Mouse (Mus musculus): ENCODE measurements around the gene Sept9. TPM values are rescaled to one million over a fixed set of nuclear protein-coding genes. Genes with fewer than 3 reads are reported as not detected.
A peak's percentile ranks its signal among the peaks of the same experiment; 100 is the strongest.

The Sept9 gene
- polyA plus RNA-seq, 1 experiment from 2014 or later = 139 TPM

GRCm38 (mm10) chr11:117390774-117391534 lies 191.5 kb downstream of the Sept9 start:
- H3K9me3 ChIP-seq (ENCODE audit: control insufficient read depth, low read length) = no peaks in the 10 kb centered on the region
- peaks cover 14% of the 10 kb centered on the region for H3K4me1 ChIP-seq (replicated peaks; ENCODE audit: control insufficient read depth, insufficient read depth, low read length)
- WGBS = 27% methylated on average over 7 of the region's 7 CpGs
- no peak overlapping the region for H3K4me2 ChIP-seq (ENCODE audit: low read depth, low read length)
- no peak overlapping the region for H3K9ac ChIP-seq (ENCODE audit: low read length)
- ATAC-seq (ENCODE audit: low read depth) = no peak
- no peak overlapping the region for H3K4me3 ChIP-seq (ENCODE audit: low read length)
- H3K27ac ChIP-seq (ENCODE audit: low read length) = no peak overlapping the region
- no peaks in the 10 kb centered on the region for H3K36me3 ChIP-seq (ENCODE audit: control insufficient read depth, insufficient read depth, low read length)
- H3K27me3 ChIP-seq (ENCODE audit: control insufficient read depth, insufficient read depth, low read depth, low read length) = peaks cover 26% of the 10 kb centered on the region

- H3K9me3 ChIP-seq (ENCODE audit: control insufficient read depth, low read length) = no peaks in the 10 kb centered on the region
- no peak overlapping the region for H3K9ac ChIP-seq (ENCODE audit: low read length)
- no peak overlapping the region for H3K4me2 ChIP-seq (ENCODE audit: low read depth, low read length)
- H3K27me3 ChIP-seq (ENCODE audit: control insufficient read depth, insufficient read depth, low read depth, low read length) = peaks cover 21% of the 10 kb centered on the region
- H3K27ac ChIP-seq (ENCODE audit: low read length) = no peak overlapping the region
- no peak overlapping the region for H3K4me3 ChIP-seq (ENCODE audit: low read length)
- 80% methylated on average over 2 of the region's 2 CpGs for WGBS
- H3K36me3 ChIP-seq (ENCODE audit: control insufficient read depth, insufficient read depth, low read length) = no peaks in the 10 kb centered on the region
- H3K4me1 ChIP-seq (replicated peaks; ENCODE audit: control insufficient read depth, insufficient read depth, low read length) = peaks cover 14% of the 10 kb centered on the region
- no peak for ATAC-seq (ENCODE audit: low read depth)
Measured at GRCm38 (mm10) chr11:117392251-117392650, 192.8 kb downstream of the Sept9 start.

GRCm38 (mm10) chr11:117393715-117394114 lies 194.3 kb downstream of the Sept9 start:
- no peaks in the 10 kb centered on the region for H3K36me3 ChIP-seq (ENCODE audit: control insufficient read depth, insufficient read depth, low read length)
- peaks cover 25% of the 10 kb centered on the region for H3K27me3 ChIP-seq (ENCODE audit: control insufficient read depth, insufficient read depth, low read depth, low read length)
- H3K27ac ChIP-seq (ENCODE audit: low read length) = no peak overlapping the region
- WGBS = 61% methylated on average over 4 of the region's 4 CpGs
- H3K9ac ChIP-seq (ENCODE audit: low read length) = no peak overlapping the region
- ATAC-seq (ENCODE audit: low read depth) = no peak
- peaks cover 14% of the 10 kb centered on the region for H3K4me1 ChIP-seq (replicated peaks; ENCODE audit: control insufficient read depth, insufficient read depth, low read length)
- no peak overlapping the region for H3K4me3 ChIP-seq (ENCODE audit: low read length)
- H3K9me3 ChIP-seq (ENCODE audit: control insufficient read depth, low read length) = no peaks in the 10 kb centered on the region
- H3K4me2 ChIP-seq (ENCODE audit: low read depth, low read length) = no peak overlapping the region

GRCm38 (mm10) chr11:117394230-117395137 lies 195.0 kb downstream of the Sept9 start:
- Histone ChIP-seq H3K4me3 (ENCODE audit: low read length) (peak overlapping the region; percentile 13; the same call in 1 of the 2 replicates), H3K4me1 (replicated peaks; ENCODE audit: control insufficient read depth, insufficient read depth, low read length) (peaks cover 14% of the 10 kb centered on the region), H3K27ac (ENCODE audit: low read length) (no peak overlapping the region), H3K9ac (ENCODE audit: low read length) (0 out of 2 replicates have a peak overlapping the region, but pooled peaks have one; percentile 0), H3K36me3 (ENCODE audit: control insufficient read depth, insufficient read depth, low read length) (no peaks in the 10 kb centered on the region), H3K4me2 (ENCODE audit: low read depth, low read length) (peak overlapping the region; percentile 22; the same call in 1 of the 2 replicates), H3K9me3 (ENCODE audit: control insufficient read depth, low read length) (no peaks in the 10 kb centered on the region), H3K27me3 (ENCODE audit: control insufficient read depth, insufficient read depth, low read depth, low read length) (peaks cover 28% of the 10 kb centered on the region)
- no peak for ATAC-seq (ENCODE audit: low read depth)
- WGBS = 1% methylated on average over 34 of the region's 34 CpGs

GRCm38 (mm10) chr11:117395228-117395627 lies 195.8 kb downstream of the Sept9 start:
- H3K4me2 ChIP-seq (ENCODE audit: low read depth, low read length) = no peak overlapping the region

GRCm38 (mm10) chr11:117396929-117397328 lies 197.5 kb downstream of the Sept9 start:
- H3K4me3 ChIP-seq (ENCODE audit: low read length) = no peak overlapping the region
- peaks cover 12% of the 10 kb centered on the region for H3K4me1 ChIP-seq (replicated peaks; ENCODE audit: control insufficient read depth, insufficient read depth, low read length)
- no peak overlapping the region for H3K27ac ChIP-seq (ENCODE audit: low read length)
- H3K27me3 ChIP-seq (ENCODE audit: control insufficient read depth, insufficient read depth, low read depth, low read length) = peaks cover 30% of the 10 kb centered on the region
- H3K4me2 ChIP-seq (ENCODE audit: low read depth, low read length) = no peak overlapping the region
- H3K9me3 ChIP-seq (ENCODE audit: control insufficient read depth, low read length) = no peaks in the 10 kb centered on the region
- no peak for ATAC-seq (ENCODE audit: low read depth)
- H3K9ac ChIP-seq (ENCODE audit: low read length) = no peak overlapping the region
- 73% methylated on average over 3 of the region's 3 CpGs for WGBS
- no peaks in the 10 kb centered on the region for H3K36me3 ChIP-seq (ENCODE audit: control insufficient read depth, insufficient read depth, low read length)

More at GRCm38 (mm10) chr11:117395228-117395627, 195.8 kb downstream of the Sept9 start:
- H3K9me3 ChIP-seq (ENCODE audit: control insufficient read depth, low read length) = no peaks in the 10 kb centered on the region
- no peak overlapping the region for H3K27ac ChIP-seq (ENCODE audit: low read length)
- H3K4me1 ChIP-seq (replicated peaks; ENCODE audit: control insufficient read depth, insufficient read depth, low read length) = peaks cover 12% of the 10 kb centered on the region
- WGBS = 5% methylated on average over 9 of the region's 9 CpGs
- H3K9ac ChIP-seq (ENCODE audit: low read length) = 0 out of 2 replicates have a peak overlapping the region, but pooled peaks have one; percentile 0
- no peak overlapping the region for H3K4me3 ChIP-seq (ENCODE audit: low read length)
- no peak for ATAC-seq (ENCODE audit: low read depth)
- peaks cover 30% of the 10 kb centered on the region for H3K27me3 ChIP-seq (ENCODE audit: control insufficient read depth, insufficient read depth, low read depth, low read length)
- no peaks in the 10 kb centered on the region for H3K36me3 ChIP-seq (ENCODE audit: control insufficient read depth, insufficient read depth, low read length)

- WGBS = 22% methylated on average over 4 of the region's 4 CpGs
- no peak overlapping the region for H3K4me2 ChIP-seq (ENCODE audit: low read depth, low read length)
- H3K27ac ChIP-seq (ENCODE audit: low read length) = no peak overlapping the region
- H3K36me3 ChIP-seq (ENCODE audit: control insufficient read depth, insufficient read depth, low read length) = no peaks in the 10 kb centered on the region
- H3K9me3 ChIP-seq (ENCODE audit: control insufficient read depth, low read length) = no peaks in the 10 kb centered on the region
- H3K9ac ChIP-seq (ENCODE audit: low read length) = no peak overlapping the region
- H3K4me3 ChIP-seq (ENCODE audit: low read length) = no peak overlapping the region
- H3K4me1 ChIP-seq (replicated peaks; ENCODE audit: control insufficient read depth, insufficient read depth, low read length) = peaks cover 12% of the 10 kb centered on the region
- no peak for ATAC-seq (ENCODE audit: low read depth)
- H3K27me3 ChIP-seq (ENCODE audit: control insufficient read depth, insufficient read depth, low read depth, low read length) = peaks cover 30% of the 10 kb centered on the region
Measured at GRCm38 (mm10) chr11:117397755-117398154, 198.3 kb downstream of the Sept9 start.

GRCm38 (mm10) chr11:117398191-117398590 lies 198.7 kb downstream of the Sept9 start:
- Histone ChIP-seq H3K4me1 (replicated peaks; ENCODE audit: control insufficient read depth, insufficient read depth, low read length) (peaks cover 12% of the 10 kb centered on the region), H3K36me3 (ENCODE audit: control insufficient read depth, insufficient read depth, low read length) (no peaks in the 10 kb centered on the region), H3K9me3 (ENCODE audit: control insufficient read depth, low read length) (no peaks in the 10 kb centered on the region), H3K4me2 (ENCODE audit: low read depth, low read length) (no peak overlapping the region), H3K27ac (ENCODE audit: low read length) (no peak overlapping the region), H3K9ac (ENCODE audit: low read length) (no peak overlapping the region), H3K4me3 (ENCODE audit: low read length) (no peak overlapping the region), H3K27me3 (ENCODE audit: control insufficient read depth, insufficient read depth, low read depth, low read length) (peaks cover 27% of the 10 kb centered on the region)
- WGBS = 31% methylated on average over 7 of the region's 7 CpGs
- no peak for ATAC-seq (ENCODE audit: low read depth)

All from lung, embryonic 16.5 days (tissue).